Mouse (Mus musculus) kidney, adult 2 months (tissue): Measurements from ENCODE around the gene Unc93a.
"Not testable (repeated sequence)": the region's sequence is repeated elsewhere in the genome, so short reads cannot be mapped to it uniquely, and the experiment has no call there.

Experiments used
- CTCF ChIP-seq: fragments of 200-500 bp; conservative IDR thresholded peaks from 2 replicates; pipeline ENCODE4 v1.5.1; 2011; ENCODE audit warnings: low read depth, mild to moderate bottlenecking, control low read depth, low read length, moderate library complexity, mixed read lengths; ENCODE audit not compliant: insufficient read depth, insufficient read length
- POLR2A ChIP-seq: fragments of 200-500 bp; IDR thresholded peaks from one replicate; pipeline ENCODE4 v1.6.1; 2011; ENCODE audit warnings: low read depth, low read length, control low read depth

GRCm38 (mm10) chr17:13132352-13132751, 742 bp upstream of the Unc93a start:
- TF ChIP-seq CTCF, POLR2A: not testable (repeated sequence)
